Mouse (Mus musculus) stomach, postnatal 0 days (tissue): Measurements from ENCODE around the gene Rbms3. TPM values are rescaled to one million over a fixed set of nuclear protein-coding genes. Genes with fewer than 3 reads are reported as not detected.

ENCODE experiments used
- ATAC-seq: fragments of 200-750 bp; cut with Nextera tagmentation; 2 replicates; pipeline ENCODE4 v1.8.0; 2017; ENCODE audit not compliant: low FRiP score, low TSS enrichment
- DNase-seq: peaks from one replicate; pipeline ENCODE4 v3.0.0-alpha.2; 2016; ENCODE audit warnings: low spot score
- H3K27ac ChIP-seq: fragments of 300-500 bp; sonication (generic); replicated peaks from 2 replicates; pipeline ENCODE4 v1.5.1; 2014; ENCODE audit warnings: mild to moderate bottlenecking, control low read depth
- H3K27me3 ChIP-seq: fragments of 300-500 bp; sonication (generic); 2 replicates; pipeline ENCODE4 v1.6.1; 2014; ENCODE audit warnings: low read length; ENCODE audit not compliant: control insufficient read depth, insufficient read depth
- H3K36me3 ChIP-seq: fragments of 300-500 bp; sonication (generic); 2 replicates; pipeline ENCODE4 v1.6.1; 2014; ENCODE audit warnings: low read length, mixed read lengths; ENCODE audit not compliant: control insufficient read depth, insufficient read depth
- H3K4me1 ChIP-seq: fragments of 300-500 bp; sonication (generic); replicated peaks from 2 replicates; pipeline ENCODE4 v1.6.1; 2014; ENCODE audit warnings: antibody characterized with exemption; ENCODE audit not compliant: control insufficient read depth, insufficient read depth
- H3K4me2 ChIP-seq: fragments of 300-500 bp; sonication (generic); replicated peaks from 2 replicates; pipeline ENCODE4 v1.6.1; 2014; ENCODE audit warnings: low read depth, mild to moderate bottlenecking, control low read depth, moderate library complexity
- H3K4me3 ChIP-seq: fragments of 300-500 bp; sonication (generic); 2 replicates; pipeline ENCODE4 v1.5.1; 2014; ENCODE audit warnings: low read depth, low read length, control low read depth
- H3K9ac ChIP-seq: fragments of 300-500 bp; sonication (generic); 2 replicates; pipeline ENCODE4 v1.6.1; 2014; ENCODE audit warnings: mild to moderate bottlenecking, low read length, control low read depth, mixed read lengths
- H3K9me3 ChIP-seq: fragments of 300-500 bp; sonication (generic); 2 replicates; pipeline ENCODE4 v1.6.1; 2016; ENCODE audit warnings: low read length; ENCODE audit not compliant: control insufficient read depth
- CTCF ChIP-seq: IDR thresholded peaks from 2 replicates; pipeline ENCODE4 v1.5.1; 2016; ENCODE audit warnings: antibody characterized with exemption, low read depth, mild to moderate bottlenecking, moderate library complexity
- EP300 ChIP-seq: optimal IDR thresholded peaks from 2 replicates; pipeline ENCODE3; 2016; ENCODE audit warnings: antibody characterized with exemption
- WGBS: fragments of 180-500 bp; shearing (Covaris S2); extraction: QIAGEN DNeasy Blood & Tissue Kit; methylation state at CpG from one replicate; pipeline ENCODE4 v1.1.7; 2014; 5-methylcytosine and 5-hydroxymethylcytosine counted together
- polyA plus RNA-seq: library from polyadenylated mRNA; unstranded; fragments of >200 nt; fragmentation: Nextera tagmentation; extraction: Ambion mirVana; gene quantifications from 2 replicates; pipeline ENCODE4 v1.2.1, GENCODE M21; 2015

Gene Rbms3
- polyA plus RNA-seq, 1 experiment from 2014 or later, result 20.9 TPM

DNA sequence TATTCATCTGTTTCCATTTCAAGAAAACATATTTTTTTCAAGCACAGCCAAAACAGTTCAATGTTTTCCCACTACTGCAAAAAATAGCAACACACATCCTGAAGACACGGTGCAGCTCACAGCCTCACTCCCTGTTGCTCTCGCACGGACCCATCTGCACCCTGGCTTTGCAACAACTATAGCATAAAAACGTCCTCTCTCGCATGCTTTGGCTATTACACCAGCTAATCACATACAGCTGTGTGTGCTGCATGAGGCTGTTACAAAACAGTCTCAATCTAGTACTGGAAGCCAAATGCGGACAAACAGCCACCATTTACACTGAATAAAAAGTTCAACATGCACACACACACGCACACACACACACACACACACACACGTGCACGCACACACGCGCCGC is 383.5 kb downstream of the Rbms3 start:
- WGBS, result 65% methylated on average over 12 of the region's 12 CpGs
- H3K27me3 ChIP-seq, result no peaks in the 10 kb centered on the region
- H3K27ac ChIP-seq, result no peak overlapping the region
- H3K4me2 ChIP-seq, result no peak overlapping the region
- no peak for TF ChIP-seq CTCF
- no peak for TF ChIP-seq EP300
- H3K9ac ChIP-seq, result no peak overlapping the region
- H3K9me3 ChIP-seq, result no peaks in the 10 kb centered on the region
- no peak overlapping the region for H3K4me3 ChIP-seq
- DNase-seq (no peak), ATAC-seq (no peak)
- peaks cover 10% of the 10 kb centered on the region for H3K4me1 ChIP-seq
- no peaks in the 10 kb centered on the region for H3K36me3 ChIP-seq

DNA sequence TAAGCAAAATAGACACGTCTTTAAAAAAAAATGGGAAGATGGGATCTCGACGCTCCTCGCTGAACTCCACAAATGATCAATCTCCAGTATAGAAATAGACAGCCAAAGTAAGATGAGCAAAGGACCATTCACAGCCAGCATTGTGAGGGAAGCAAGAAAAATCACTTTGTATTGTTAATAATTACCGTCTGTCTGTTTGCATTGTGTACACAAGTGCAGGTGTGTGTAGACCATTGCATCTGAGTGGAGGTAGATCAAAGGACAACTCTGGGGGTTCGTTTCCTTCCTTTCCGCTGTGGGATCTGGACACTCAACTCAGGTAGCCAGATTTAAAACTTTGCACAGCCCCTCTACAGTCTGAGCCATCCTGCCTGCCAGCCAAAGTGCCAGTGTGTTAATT is 386.3 kb downstream of the Rbms3 start:
- ATAC-seq (no peak), DNase-seq (no peak)
- WGBS, result 67% methylated on average over 7 of the region's 7 CpGs
- Histone ChIP-seq H3K4me3 (no peak overlapping the region), H3K4me2 (no peak overlapping the region), H3K27me3 (no peaks in the 10 kb centered on the region), H3K4me1 (peaks cover 10% of the 10 kb centered on the region), H3K27ac (no peak overlapping the region), H3K9me3 (no peaks in the 10 kb centered on the region), H3K36me3 (no peaks in the 10 kb centered on the region), H3K9ac (no peak overlapping the region)
- TF ChIP-seq EP300, result no peak
- TF ChIP-seq CTCF, result no peak

GRCm38 (mm10) chr9:117234726-117235075 is 395.0 kb downstream of the Rbms3 start:
- H3K4me2 ChIP-seq, result no peak overlapping the region
- no peak overlapping the region for H3K4me3 ChIP-seq
- no peaks in the 10 kb centered on the region for H3K9me3 ChIP-seq
- H3K27me3 ChIP-seq, result no peaks in the 10 kb centered on the region
- no peak overlapping the region for H3K27ac ChIP-seq
- ATAC-seq, result no peak
- H3K4me1 ChIP-seq, result 0 out of 2 replicates have a peak, but pooled peaks cover 3% of the 10 kb centered on the region
- TF ChIP-seq CTCF (no peak), EP300 (no peak)
- 72% methylated on average over 6 of the region's 6 CpGs for WGBS
- no peaks in the 10 kb centered on the region for H3K36me3 ChIP-seq
- no peak overlapping the region for H3K9ac ChIP-seq
- DNase-seq, result no peak

DNA sequence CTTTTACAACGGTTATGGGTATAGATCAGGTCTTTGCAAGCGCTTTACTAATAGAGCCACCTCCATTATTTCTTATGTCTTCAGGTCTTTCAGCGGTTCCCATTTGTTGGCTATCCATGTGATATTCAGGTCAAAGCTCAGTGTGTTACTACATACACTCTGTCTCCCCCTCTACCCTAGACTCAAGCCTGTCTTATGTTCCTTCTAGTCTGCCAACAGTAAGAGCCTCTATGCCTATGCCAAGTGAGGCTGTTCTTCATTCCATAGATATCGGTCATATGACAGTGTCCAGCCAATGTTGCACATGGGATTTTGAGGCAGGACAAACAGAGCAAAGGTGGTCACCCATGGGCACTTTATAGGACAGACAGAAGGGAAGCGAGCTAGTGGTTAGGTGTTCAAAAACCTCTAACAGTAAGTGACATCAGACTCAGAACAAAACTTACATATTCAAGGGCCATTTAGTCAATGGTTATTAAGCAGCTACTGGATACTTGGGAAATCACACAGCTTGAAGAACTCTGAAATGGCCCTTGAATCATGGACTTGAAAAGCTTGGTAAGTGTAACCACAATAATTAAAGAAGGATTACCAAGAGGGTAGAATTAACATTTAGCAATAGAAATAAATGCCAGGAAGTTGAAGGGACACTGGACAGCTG is 395.5 kb downstream of the Rbms3 start:
- ATAC-seq (no peak), DNase-seq (no peak)
- Histone ChIP-seq H3K27me3 (no peaks in the 10 kb centered on the region), H3K9ac (no peak overlapping the region), H3K4me2 (no peak overlapping the region), H3K4me3 (no peak overlapping the region), H3K27ac (no peak overlapping the region), H3K36me3 (no peaks in the 10 kb centered on the region), H3K9me3 (no peaks in the 10 kb centered on the region), H3K4me1 (0 out of 2 replicates have a peak, but pooled peaks cover 3% of the 10 kb centered on the region)
- no peak for TF ChIP-seq EP300
- no peak for TF ChIP-seq CTCF
- 81% methylated on average over 5 of the region's 5 CpGs for WGBS

DNA sequence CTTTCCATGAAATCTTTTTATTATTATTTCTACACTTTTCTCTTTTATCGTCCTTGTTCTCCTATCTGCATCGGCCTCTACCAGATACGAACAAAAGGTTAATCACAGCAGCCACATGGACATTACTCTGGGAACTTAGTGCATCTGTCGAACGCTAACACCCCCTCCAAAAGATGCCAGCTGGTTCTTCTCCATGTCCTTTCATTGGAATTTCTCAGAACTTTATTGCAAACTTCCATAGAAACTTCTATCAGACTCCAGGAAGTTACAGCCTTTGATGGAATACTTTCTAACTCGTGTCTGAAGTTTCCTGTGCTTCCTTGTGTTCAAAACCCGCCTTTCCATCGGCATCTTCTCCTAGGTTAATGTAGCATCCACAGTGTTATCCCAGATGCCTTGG is 407.0 kb downstream of the Rbms3 start:
- TF ChIP-seq CTCF (no peak), EP300 (no peak)
- no peak overlapping the region for H3K27ac ChIP-seq
- no peak overlapping the region for H3K4me3 ChIP-seq
- 56% methylated on average over 8 of the region's 8 CpGs for WGBS
- no peak overlapping the region for H3K9ac ChIP-seq
- DNase-seq, result no peak
- H3K36me3 ChIP-seq, result no peaks in the 10 kb centered on the region
- no peaks in the 10 kb centered on the region for H3K27me3 ChIP-seq
- H3K4me2 ChIP-seq, result no peak overlapping the region
- no peaks in the 10 kb centered on the region for H3K9me3 ChIP-seq
- no peak for ATAC-seq
- H3K4me1 ChIP-seq, result no peaks in the 10 kb centered on the region

DNA sequence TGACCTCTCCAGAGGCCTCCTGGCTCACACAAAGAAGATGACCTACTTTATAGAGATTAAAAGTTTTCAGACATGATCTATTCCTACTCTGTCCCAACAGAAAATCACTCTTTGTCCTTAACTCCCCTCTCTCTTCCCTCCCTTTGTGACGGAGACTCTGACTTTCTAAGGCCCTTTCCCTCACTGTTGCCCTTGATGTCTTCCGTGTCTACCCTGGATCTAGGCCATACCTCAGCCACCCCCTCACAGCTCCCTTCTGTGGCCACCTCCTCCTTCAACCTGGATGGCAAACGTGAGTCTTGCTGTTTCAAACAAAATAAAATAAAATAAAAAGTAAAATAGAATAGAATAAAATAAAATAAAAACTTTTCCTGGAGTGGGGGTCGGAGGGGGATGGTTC is 408.2 kb downstream of the Rbms3 start:
- 74% methylated on average over 4 of the region's 4 CpGs for WGBS
- H3K36me3 ChIP-seq, result no peaks in the 10 kb centered on the region
- H3K27ac ChIP-seq, result no peak overlapping the region
- no peak overlapping the region for H3K4me3 ChIP-seq
- no peak for ATAC-seq
- H3K9me3 ChIP-seq, result no peaks in the 10 kb centered on the region
- no peaks in the 10 kb centered on the region for H3K27me3 ChIP-seq
- no peak for DNase-seq
- H3K4me2 ChIP-seq, result no peak overlapping the region
- no peak overlapping the region for H3K9ac ChIP-seq
- TF ChIP-seq EP300 (no peak), CTCF (no peak)
- H3K4me1 ChIP-seq, result no peaks in the 10 kb centered on the region
